Mouse (Mus musculus) liver, embryonic 12.5 days (tissue): Measurements from ENCODE around the gene Myzap. TPM values are rescaled to one million over a fixed set of nuclear protein-coding genes. Genes with fewer than 3 reads are reported as not detected.
A peak's percentile ranks its signal among the peaks of the same experiment; 100 is the strongest.

Experiments
- ATAC-seq: fragments of 200-750 bp; cut with Nextera tagmentation; 2 replicates; pipeline ENCODE4 v1.8.0; 2017; ENCODE audit warnings: moderate number of reproducible peaks, mild to moderate bottlenecking, moderate library complexity
- H3K27ac ChIP-seq: fragments of 300-500 bp; sonication (generic); 2 replicates; pipeline ENCODE4 v1.5.1; 2016; ENCODE audit warnings: mild to moderate bottlenecking
- H3K27me3 ChIP-seq: fragments of 300-500 bp; sonication (generic); replicated peaks from 2 replicates; pipeline ENCODE4 v1.6.1; 2016; ENCODE audit warnings: mild to moderate bottlenecking, moderate library complexity
- H3K36me3 ChIP-seq: fragments of 300-500 bp; sonication (generic); 2 replicates; pipeline ENCODE4 v1.6.1; 2016; ENCODE audit warnings: mild to moderate bottlenecking, moderate library complexity
- H3K4me1 ChIP-seq: fragments of 300-500 bp; sonication (generic); 2 replicates; pipeline ENCODE4 v1.6.1; 2016
- H3K4me2 ChIP-seq: fragments of 300-500 bp; sonication (generic); 2 replicates; pipeline ENCODE4 v1.6.1; 2016; ENCODE audit warnings: mild to moderate bottlenecking, moderate library complexity
- H3K4me3 ChIP-seq: fragments of 300-500 bp; sonication (generic); 2 replicates; pipeline ENCODE4 v1.5.1; 2016; ENCODE audit warnings: mild to moderate bottlenecking, moderate library complexity
- H3K9ac ChIP-seq: fragments of 300-500 bp; sonication (generic); 2 replicates; pipeline ENCODE4 v1.6.1; 2016; ENCODE audit warnings: mild to moderate bottlenecking, moderate library complexity
- H3K9me3 ChIP-seq: fragments of 300-500 bp; sonication (generic); replicated peaks from 2 replicates; pipeline ENCODE4 v1.6.1; 2016; ENCODE audit warnings: mild to moderate bottlenecking, moderate library complexity
- WGBS: fragments of 180-500 bp; shearing (Covaris S2); methylation state at CpG from one replicate; pipeline ENCODE4 v1.1.7; 2016; ENCODE audit not compliant: insufficient replicate concordance; 5-methylcytosine and 5-hydroxymethylcytosine counted together
- polyA plus RNA-seq: library from polyadenylated mRNA; unstranded; fragments of >200 nt; fragmentation: Nextera tagmentation; extraction: Ambion mirVana; gene quantifications from 2 replicates; pipeline ENCODE4 v1.2.1, GENCODE M21; 2016

Myzap gene
- polyA plus RNA-seq, 1 experiment from 2014 or later: 4.4 TPM

GRCm38 (mm10) chr9:71592577-71593285 lies 571 bp upstream of the Myzap start:
- no peak for ATAC-seq
- WGBS: 29% methylated on average over 6 of the region's 6 CpGs
- H3K4me3 ChIP-seq: peak overlapping the region; percentile 57; the same call in 1 of the 2 replicates
- no peaks in the 10 kb centered on the region for H3K9me3 ChIP-seq
- H3K9ac ChIP-seq: peak overlapping the region; percentile 60; the same call in 1 of the 2 replicates
- peaks cover 33% of the 10 kb centered on the region for H3K27me3 ChIP-seq
- peak overlapping the region; percentile 79 for H3K4me2 ChIP-seq
- no peaks in the 10 kb centered on the region for H3K36me3 ChIP-seq
- no peak overlapping the region for H3K27ac ChIP-seq
- H3K4me1 ChIP-seq: peaks cover 26% of the 10 kb centered on the region; the same call in 1 of the 2 replicates

GRCm38 (mm10) chr9:71591106-71591505 lies 1.1 kb downstream of the Myzap start:
- peaks cover 29% of the 10 kb centered on the region for H3K27me3 ChIP-seq
- H3K27ac ChIP-seq: no peak overlapping the region
- no peak for ATAC-seq
- no peaks in the 10 kb centered on the region for H3K9me3 ChIP-seq
- no peaks in the 10 kb centered on the region for H3K36me3 ChIP-seq
- no peak overlapping the region for H3K9ac ChIP-seq
- peak overlapping the region; percentile 79; the same call in 1 of the 2 replicates for H3K4me2 ChIP-seq
- WGBS: 59% methylated on average over 5 of the region's 5 CpGs
- H3K4me1 ChIP-seq: peaks cover 23% of the 10 kb centered on the region; the same call in 1 of the 2 replicates
- peak overlapping the region; percentile 57; the same call in 1 of the 2 replicates for H3K4me3 ChIP-seq

GRCm38 (mm10) chr9:71589771-71590170 lies 2.4 kb downstream of the Myzap start:
- Histone ChIP-seq H3K27ac (no peak overlapping the region), H3K27me3 (peaks cover 29% of the 10 kb centered on the region), H3K4me3 (no peak overlapping the region), H3K4me2 (no peak overlapping the region), H3K9ac (no peak overlapping the region), H3K9me3 (no peaks in the 10 kb centered on the region), H3K36me3 (no peaks in the 10 kb centered on the region), H3K4me1 (peaks cover 23% of the 10 kb centered on the region; the same call in 1 of the 2 replicates)
- 41% methylated on average over 7 of the region's 7 CpGs for WGBS
- no peak for ATAC-seq

GRCm38 (mm10) chr9:71588930-71589592 lies 3.1 kb downstream of the Myzap start:
- H3K27ac ChIP-seq: no peak overlapping the region
- peaks cover 29% of the 10 kb centered on the region for H3K27me3 ChIP-seq
- no peak overlapping the region for H3K4me2 ChIP-seq
- H3K36me3 ChIP-seq: no peaks in the 10 kb centered on the region
- H3K9ac ChIP-seq: no peak overlapping the region
- peaks cover 23% of the 10 kb centered on the region; the same call in 1 of the 2 replicates for H3K4me1 ChIP-seq
- H3K9me3 ChIP-seq: no peaks in the 10 kb centered on the region
- 46% methylated on average over 2 of the region's 2 CpGs for WGBS
- H3K4me3 ChIP-seq: no peak overlapping the region
- ATAC-seq: no peak

GRCm38 (mm10) chr9:71586408-71586807 lies 5.8 kb downstream of the Myzap start:
- H3K9me3 ChIP-seq: no peaks in the 10 kb centered on the region
- no peak for ATAC-seq
- peaks cover 6% of the 10 kb centered on the region for H3K4me1 ChIP-seq
- no peaks in the 10 kb centered on the region for H3K36me3 ChIP-seq
- H3K27me3 ChIP-seq: peaks cover 17% of the 10 kb centered on the region
- H3K27ac ChIP-seq: no peak overlapping the region
- H3K4me2 ChIP-seq: no peak overlapping the region
- H3K4me3 ChIP-seq: no peak overlapping the region
- 55% methylated on average over 3 of the region's 3 CpGs for WGBS
- H3K9ac ChIP-seq: no peak overlapping the region

- H3K4me3 ChIP-seq: no peak overlapping the region
- H3K27me3 ChIP-seq: no peaks in the 10 kb centered on the region
- no peaks in the 10 kb centered on the region; the same call in 1 of the 2 replicates for H3K4me1 ChIP-seq
- H3K36me3 ChIP-seq: no peaks in the 10 kb centered on the region
- H3K9me3 ChIP-seq: no peaks in the 10 kb centered on the region
- WGBS: 52% methylated on average over 1 of the region's 1 CpGs
- no peak overlapping the region for H3K9ac ChIP-seq
- no peak for ATAC-seq
- no peak overlapping the region for H3K4me2 ChIP-seq
- no peak overlapping the region for H3K27ac ChIP-seq
These were observed 9.4 kb downstream of the Myzap start for GRCm38 (mm10) chr9:71582771-71583170.

- Histone ChIP-seq H3K27me3 (no peaks in the 10 kb centered on the region), H3K4me3 (no peak overlapping the region)
These were observed 13.1 kb downstream of the Myzap start for GRCm38 (mm10) chr9:71578896-71579564.

GRCm38 (mm10) chr9:71574440-71574839 lies 17.7 kb downstream of the Myzap start:
- H3K4me3 ChIP-seq: no peak overlapping the region
- no peaks in the 10 kb centered on the region for H3K4me1 ChIP-seq
- no peak overlapping the region for H3K27ac ChIP-seq
- no peak for ATAC-seq
- no peaks in the 10 kb centered on the region for H3K27me3 ChIP-seq
- no peak overlapping the region for H3K4me2 ChIP-seq
- H3K36me3 ChIP-seq: no peaks in the 10 kb centered on the region
- 67% methylated on average over 3 of the region's 3 CpGs for WGBS
- H3K9me3 ChIP-seq: no peaks in the 10 kb centered on the region
- H3K9ac ChIP-seq: no peak overlapping the region

More at GRCm38 (mm10) chr9:71578896-71579564, 13.1 kb downstream of the Myzap start:
- H3K27ac ChIP-seq: no peak overlapping the region
- H3K9ac ChIP-seq: no peak overlapping the region
- no peak overlapping the region for H3K4me2 ChIP-seq
- no peaks in the 10 kb centered on the region; the same call in 1 of the 2 replicates for H3K4me1 ChIP-seq
- no peak for ATAC-seq
- H3K36me3 ChIP-seq: no peaks in the 10 kb centered on the region
- WGBS: 70% methylated on average over 7 of the region's 7 CpGs
- no peaks in the 10 kb centered on the region for H3K9me3 ChIP-seq

- ATAC-seq: no peak
- 53% methylated on average over 6 of the region's 6 CpGs for WGBS
- Histone ChIP-seq H3K9ac (no peak overlapping the region), H3K36me3 (no peaks in the 10 kb centered on the region), H3K4me3 (no peak overlapping the region), H3K27ac (no peak overlapping the region), H3K4me1 (no peaks in the 10 kb centered on the region), H3K9me3 (no peaks in the 10 kb centered on the region), H3K27me3 (no peaks in the 10 kb centered on the region), H3K4me2 (no peak overlapping the region)
These were observed 18.3 kb downstream of the Myzap start for GRCm38 (mm10) chr9:71573771-71574340.

- peaks cover 7% of the 10 kb centered on the region; the same call in 1 of the 2 replicates for H3K4me1 ChIP-seq
- ATAC-seq: no peak
- no peaks in the 10 kb centered on the region for H3K27me3 ChIP-seq
- no peak overlapping the region for H3K9ac ChIP-seq
- no peaks in the 10 kb centered on the region for H3K9me3 ChIP-seq
- no peak overlapping the region for H3K4me3 ChIP-seq
- WGBS: 70% methylated on average over 7 of the region's 7 CpGs
- H3K4me2 ChIP-seq: no peak overlapping the region
- no peaks in the 10 kb centered on the region for H3K36me3 ChIP-seq
- H3K27ac ChIP-seq: no peak overlapping the region
These were observed 21.0 kb downstream of the Myzap start for GRCm38 (mm10) chr9:71571150-71571633.

- 70% methylated on average over 7 of the region's 7 CpGs for WGBS
- H3K36me3 ChIP-seq: no peaks in the 10 kb centered on the region
- no peak overlapping the region for H3K4me3 ChIP-seq
- H3K4me2 ChIP-seq: no peak overlapping the region
- no peak overlapping the region for H3K9ac ChIP-seq
- no peak for ATAC-seq
- no peaks in the 10 kb centered on the region for H3K9me3 ChIP-seq
- H3K27me3 ChIP-seq: no peaks in the 10 kb centered on the region
- H3K27ac ChIP-seq: no peak overlapping the region
- peaks cover 7% of the 10 kb centered on the region; the same call in 1 of the 2 replicates for H3K4me1 ChIP-seq
These were observed 22.0 kb downstream of the Myzap start for GRCm38 (mm10) chr9:71570170-71570569.
